Mouse (Mus musculus) embryonic facial prominence, embryonic 13.5 days (tissue): Measurements from ENCODE around the gene Atg7. TPM values are rescaled to one million over a fixed set of nuclear protein-coding genes. Genes with fewer than 3 reads are reported as not detected.
A peak's percentile ranks its signal among the peaks of the same experiment; 100 is the strongest.

ENCODE experiments used
- ATAC-seq: fragments of 200-750 bp; cut with Nextera tagmentation; 2 replicates; pipeline ENCODE4 v1.8.0; 2017; ENCODE audit warnings: low read depth; ENCODE audit not compliant: insufficient number of reproducible peaks, insufficient read depth, low FRiP score, low TSS enrichment
- H3K27ac ChIP-seq: fragments of 300-500 bp; sonication (generic); 2 replicates; pipeline ENCODE4 v1.5.1; 2015; ENCODE audit warnings: moderate library complexity, mild to moderate bottlenecking, inconsistent platforms
- H3K27me3 ChIP-seq: fragments of 300-500 bp; sonication (generic); 2 replicates; pipeline ENCODE4 v1.6.1; 2015; ENCODE audit warnings: mild to moderate bottlenecking, inconsistent platforms
- H3K36me3 ChIP-seq: fragments of 300-500 bp; sonication (generic); 2 replicates; pipeline ENCODE4 v1.6.1; 2015; ENCODE audit warnings: mild to moderate bottlenecking, inconsistent platforms
- H3K4me1 ChIP-seq: fragments of 300-500 bp; sonication (generic); 2 replicates; pipeline ENCODE4 v1.6.1; 2015; ENCODE audit warnings: inconsistent platforms
- H3K4me2 ChIP-seq: fragments of 300-500 bp; sonication (generic); 2 replicates; pipeline ENCODE4 v1.6.1; 2015; ENCODE audit warnings: moderate library complexity, mild to moderate bottlenecking, inconsistent platforms
- H3K4me3 ChIP-seq: fragments of 300-500 bp; sonication (generic); 2 replicates; pipeline ENCODE4 v1.5.1; 2015; ENCODE audit warnings: mild to moderate bottlenecking, inconsistent platforms
- H3K9ac ChIP-seq: fragments of 300-500 bp; sonication (generic); 2 replicates; pipeline ENCODE4 v1.6.1; 2015; ENCODE audit warnings: mild to moderate bottlenecking, inconsistent platforms
- H3K9me3 ChIP-seq: fragments of 300-500 bp; sonication (generic); 2 replicates; pipeline ENCODE4 v1.6.1; 2016; ENCODE audit warnings: inconsistent platforms
- WGBS: fragments of 180-500 bp; shearing (Covaris S2); methylation state at CpG from one replicate; pipeline ENCODE4 v1.1.7; 2015; ENCODE audit warnings: mixed read lengths; 5-methylcytosine and 5-hydroxymethylcytosine counted together
- polyA plus RNA-seq: library from polyadenylated mRNA; unstranded; fragments of >200 nt; fragmentation: Nextera tagmentation; extraction: Ambion mirVana; gene quantifications from 2 replicates; pipeline ENCODE4 v1.2.1, GENCODE M21; 2015

The Atg7 gene
- polyA plus RNA-seq, 1 experiment from 2014 or later: 19.7 TPM

DNA sequence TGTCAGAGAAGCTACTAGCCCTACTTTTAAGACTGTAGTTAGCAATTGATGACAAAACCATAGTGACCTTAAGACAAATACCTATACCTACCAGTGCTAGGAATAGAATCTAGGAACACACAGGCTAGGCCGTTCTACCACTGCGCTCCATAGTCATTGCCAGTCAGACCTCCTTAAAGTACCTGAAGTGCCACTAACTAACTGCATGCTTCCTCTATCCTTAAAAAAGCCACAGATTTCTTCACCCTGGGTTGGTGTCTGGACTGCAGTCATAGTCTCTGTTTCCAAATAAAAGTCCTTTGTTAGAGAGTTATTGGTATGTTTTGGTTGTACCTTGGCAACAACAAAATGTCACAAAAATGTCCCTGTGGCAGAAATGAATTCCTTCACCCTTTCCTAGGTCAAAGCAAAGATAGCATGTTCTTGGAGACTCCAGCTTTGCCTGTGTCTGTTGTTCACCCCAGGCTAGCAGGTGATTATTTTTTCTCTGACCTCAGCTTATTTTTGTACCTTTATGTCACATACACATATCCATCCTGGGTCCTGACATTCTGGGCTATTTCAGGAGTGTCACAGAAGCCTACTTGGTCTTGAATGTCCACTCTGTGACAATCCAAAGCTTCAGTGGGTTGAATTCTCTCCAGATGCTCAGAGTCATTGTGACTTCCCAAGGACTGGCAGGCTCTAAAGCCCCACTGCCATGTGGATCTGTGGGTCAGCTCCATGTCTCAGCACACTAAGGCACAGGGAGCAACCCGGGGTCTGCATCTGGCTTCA, 165.9 kb downstream of the Atg7 start:
- no peak for ATAC-seq
- H3K4me1 ChIP-seq: peaks cover 27% of the 10 kb centered on the region

DNA sequence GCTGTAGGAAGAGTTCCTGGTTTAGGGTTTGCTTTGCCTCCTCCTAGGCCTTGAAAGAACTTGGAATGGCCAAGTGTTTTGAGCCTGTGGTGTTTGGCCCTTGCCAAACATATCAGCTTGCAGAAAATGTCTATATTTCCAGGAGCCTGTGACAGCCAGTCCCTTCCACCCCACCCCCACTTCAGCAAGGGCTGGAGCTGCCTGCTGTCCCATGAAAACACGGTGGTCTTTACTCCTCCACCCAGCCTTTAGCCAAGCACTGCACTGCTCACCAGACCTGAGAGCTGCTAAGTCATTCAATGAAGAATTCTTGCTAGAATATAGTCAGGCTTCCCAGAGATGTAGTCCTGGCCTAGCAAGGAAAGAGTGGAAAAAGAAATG, 166.5 kb downstream of the Atg7 start:
- Histone ChIP-seq H3K27me3 (no peaks in the 10 kb centered on the region), H3K4me2 (no peak overlapping the region), H3K4me3 (no peak overlapping the region), H3K9me3 (no peaks in the 10 kb centered on the region), H3K36me3 (no peaks in the 10 kb centered on the region), H3K27ac (peak overlapping the region; percentile 48), H3K9ac (no peak overlapping the region), H3K4me1 (peaks cover 21% of the 10 kb centered on the region)
- no peak for ATAC-seq
- WGBS: 56% methylated on average over 1 of the region's 1 CpGs

More for the DNA sequence above, 165.9 kb downstream of the Atg7 start:
- WGBS: 89% methylated on average over 3 of the region's 3 CpGs
- Histone ChIP-seq H3K27me3 (no peaks in the 10 kb centered on the region), H3K36me3 (no peaks in the 10 kb centered on the region), H3K9ac (no peak overlapping the region), H3K4me2 (no peak overlapping the region), H3K9me3 (no peaks in the 10 kb centered on the region), H3K27ac (no peak overlapping the region; the same call in 1 of the 2 replicates), H3K4me3 (no peak overlapping the region)

DNA sequence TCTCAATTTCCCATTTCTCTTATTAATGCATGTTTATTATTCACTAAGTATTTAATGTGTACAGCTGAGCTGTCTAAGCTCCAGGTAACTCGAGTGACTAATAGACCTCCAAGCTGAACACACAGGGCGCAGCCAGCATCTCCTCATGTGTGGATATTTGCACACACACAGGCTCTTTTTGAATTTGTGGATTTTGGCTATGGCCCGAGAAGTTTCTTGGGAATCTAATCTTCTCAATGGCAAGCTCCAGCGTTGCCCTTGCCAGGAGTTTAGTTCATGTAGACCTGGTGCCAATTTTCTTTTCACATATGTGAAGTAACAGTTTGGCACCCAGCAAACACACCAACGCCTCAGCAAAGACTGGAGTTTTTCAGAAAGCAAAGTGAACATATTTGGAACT, 169.4 kb downstream of the Atg7 start:
- H3K4me1 ChIP-seq: peaks cover 23% of the 10 kb centered on the region
- no peak overlapping the region for H3K27ac ChIP-seq
- no peak overlapping the region for H3K4me2 ChIP-seq
- no peaks in the 10 kb centered on the region for H3K9me3 ChIP-seq
- H3K9ac ChIP-seq: no peak overlapping the region
- H3K27me3 ChIP-seq: no peaks in the 10 kb centered on the region
- 82% methylated on average over 5 of the region's 5 CpGs for WGBS
- no peaks in the 10 kb centered on the region for H3K36me3 ChIP-seq
- ATAC-seq: no peak
- no peak overlapping the region for H3K4me3 ChIP-seq

DNA sequence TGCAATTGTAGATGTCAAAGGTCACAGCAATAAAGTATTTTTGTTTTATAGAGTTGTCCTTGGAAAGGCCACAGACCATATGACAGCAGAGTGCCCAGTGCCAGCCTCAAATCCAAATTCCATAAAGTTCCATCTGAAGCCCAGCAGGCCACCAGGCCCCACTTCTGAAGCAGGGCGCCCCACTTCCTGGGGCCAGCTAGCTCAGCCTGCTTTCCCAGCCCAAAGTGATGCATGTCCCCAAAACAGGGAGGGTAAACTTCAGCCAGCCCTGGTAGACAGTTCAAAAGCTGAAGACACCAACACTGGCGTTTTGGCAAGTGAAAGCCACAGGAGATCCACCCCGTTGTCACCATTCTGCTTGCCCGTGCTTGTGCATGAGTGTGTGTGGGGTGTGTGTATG, 169.9 kb downstream of the Atg7 start:
- Histone ChIP-seq H3K27ac (0 out of 2 replicates have a peak overlapping the region, but pooled peaks have one; percentile 8), H3K4me3 (no peak overlapping the region), H3K4me2 (no peak overlapping the region), H3K9ac (no peak overlapping the region), H3K9me3 (no peaks in the 10 kb centered on the region), H3K4me1 (peaks cover 27% of the 10 kb centered on the region), H3K36me3 (no peaks in the 10 kb centered on the region), H3K27me3 (no peaks in the 10 kb centered on the region)
- 84% methylated on average over 4 of the region's 4 CpGs for WGBS
- ATAC-seq: no peak

DNA sequence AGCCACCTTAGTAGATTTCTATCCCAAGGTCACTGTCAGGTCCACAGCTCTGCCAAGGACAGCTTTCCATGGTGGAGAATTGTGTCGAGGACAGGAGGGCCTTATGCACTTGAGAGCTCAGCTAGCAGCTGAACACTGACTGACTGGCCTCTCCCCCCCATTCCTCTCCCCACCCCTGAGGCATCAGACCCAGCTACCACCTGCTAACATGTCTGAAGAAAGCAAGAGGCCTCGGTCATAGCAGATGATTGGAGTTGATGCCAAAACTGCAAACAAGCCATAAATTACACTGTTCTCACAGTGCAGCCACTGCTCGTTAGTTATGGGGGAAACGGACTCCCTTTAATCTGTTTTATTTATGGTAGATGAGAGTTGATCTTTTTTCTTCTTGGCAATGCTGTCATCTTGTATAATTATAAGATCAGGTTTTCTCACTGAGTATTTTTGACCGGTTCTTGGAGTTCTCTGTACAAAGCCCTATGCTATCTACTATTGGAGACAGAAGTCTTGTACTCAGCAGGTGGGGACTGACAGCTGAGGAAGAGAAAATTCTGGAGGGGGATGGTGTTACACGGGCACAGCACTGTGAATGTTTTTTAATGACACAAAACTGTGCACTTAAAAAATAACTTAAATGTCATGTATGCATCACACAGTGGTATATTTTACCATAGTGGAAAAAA, 171.4 kb downstream of the Atg7 start:
- no peak overlapping the region for H3K9ac ChIP-seq
- H3K27me3 ChIP-seq: no peaks in the 10 kb centered on the region
- no peak overlapping the region for H3K4me3 ChIP-seq
- ATAC-seq: no peak
- peaks cover 33% of the 10 kb centered on the region for H3K4me1 ChIP-seq
- H3K9me3 ChIP-seq: no peaks in the 10 kb centered on the region
- no peaks in the 10 kb centered on the region for H3K36me3 ChIP-seq
- 58% methylated on average over 6 of the region's 6 CpGs for WGBS
- no peak overlapping the region for H3K27ac ChIP-seq
- H3K4me2 ChIP-seq: no peak overlapping the region

DNA sequence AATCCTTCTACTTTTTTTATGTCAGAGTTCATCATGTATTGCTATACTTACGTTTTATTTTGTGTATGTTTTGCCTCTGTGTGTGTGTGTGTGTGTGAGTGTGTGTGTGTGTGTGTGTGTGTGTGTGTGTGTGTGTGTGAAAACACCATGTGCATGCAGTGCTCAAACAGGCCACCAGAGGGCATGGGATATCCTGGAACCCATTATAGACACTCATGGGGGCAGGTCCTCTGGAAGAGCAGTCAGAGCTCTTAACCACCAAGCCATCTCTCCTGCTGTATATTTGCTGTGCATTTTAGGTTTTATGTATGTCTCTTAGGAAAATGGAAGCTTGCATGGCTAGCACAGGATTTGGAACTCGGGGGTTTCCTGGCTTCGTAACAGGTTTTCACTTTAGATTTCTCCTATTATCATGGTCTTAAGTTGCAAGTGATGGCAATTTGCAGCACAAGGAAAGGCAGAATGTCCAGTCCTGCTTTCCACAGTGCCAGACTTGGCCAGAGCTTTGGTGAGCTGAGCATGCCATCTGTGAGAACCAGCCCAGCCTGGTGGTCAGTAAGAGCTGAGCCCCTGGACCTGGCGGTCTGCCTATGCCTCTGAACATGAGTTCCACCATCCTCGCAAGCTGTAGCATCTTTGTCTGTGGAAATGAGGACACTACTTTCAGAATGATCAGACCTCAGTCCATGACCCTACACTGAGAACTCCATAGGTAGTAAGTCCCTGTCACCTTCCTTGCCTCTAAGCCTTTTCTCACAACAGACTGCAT, 172.2 kb downstream of the Atg7 start:
- Histone ChIP-seq H3K9me3 (no peaks in the 10 kb centered on the region), H3K4me3 (no peak overlapping the region), H3K27ac (no peak overlapping the region), H3K9ac (no peak overlapping the region), H3K4me2 (no peak overlapping the region), H3K4me1 (peaks cover 32% of the 10 kb centered on the region), H3K27me3 (no peaks in the 10 kb centered on the region), H3K36me3 (no peaks in the 10 kb centered on the region)
- 91% methylated on average over 5 of the region's 5 CpGs for WGBS
- no peak for ATAC-seq

DNA sequence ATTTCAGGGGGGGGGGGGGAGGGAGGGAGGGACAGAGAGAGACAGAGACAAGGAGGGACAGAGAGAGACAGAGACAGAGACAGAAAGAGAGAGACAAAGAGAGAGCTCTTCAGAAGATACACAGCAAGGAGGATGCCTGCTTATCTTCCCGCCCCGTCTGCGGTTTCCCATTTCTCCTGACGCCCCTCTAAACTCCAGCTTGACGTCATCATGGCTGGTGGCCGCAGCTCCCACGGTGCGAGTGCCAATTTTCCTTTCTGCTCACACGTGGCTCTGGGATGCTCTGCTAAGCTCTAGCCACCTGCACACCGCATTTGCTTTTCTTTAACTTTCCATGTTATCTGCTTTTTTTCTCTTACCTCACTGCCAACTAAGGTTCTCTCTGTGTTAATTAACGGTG, 175.1 kb downstream of the Atg7 start:
- WGBS: 58% methylated on average over 11 of the region's 11 CpGs
- ATAC-seq: no peak
- H3K27ac ChIP-seq: no peak overlapping the region

DNA sequence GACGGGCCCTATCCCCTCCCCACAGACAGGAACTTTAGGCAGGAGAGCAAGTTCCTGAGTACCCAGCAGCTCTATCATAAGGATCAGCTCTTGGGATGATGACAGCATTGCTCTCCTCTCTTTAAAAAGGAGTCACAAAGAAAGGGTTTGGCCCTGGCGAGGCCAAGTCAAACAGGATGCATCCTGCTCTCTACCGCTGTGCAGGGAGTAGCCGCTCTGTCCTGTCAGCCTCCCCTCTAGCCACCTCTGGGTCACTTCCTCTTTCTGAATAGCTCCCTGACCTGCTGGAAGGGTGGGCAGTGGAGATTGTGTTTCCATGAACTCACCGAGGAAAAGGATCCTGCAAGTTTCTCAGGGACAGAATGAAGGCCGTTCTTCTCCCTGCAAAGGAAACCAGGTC, 175.6 kb downstream of the Atg7 start:
- no peak for ATAC-seq
- no peaks in the 10 kb centered on the region for H3K36me3 ChIP-seq
- no peak overlapping the region for H3K9ac ChIP-seq
- H3K4me2 ChIP-seq: no peak overlapping the region
- peaks cover 33% of the 10 kb centered on the region for H3K4me1 ChIP-seq
- H3K9me3 ChIP-seq: 0 out of 2 replicates have a peak, but pooled peaks cover 5% of the 10 kb centered on the region
- no peaks in the 10 kb centered on the region for H3K27me3 ChIP-seq
- 40% methylated on average over 6 of the region's 6 CpGs for WGBS
- H3K27ac ChIP-seq: no peak overlapping the region; the same call in 1 of the 2 replicates
- no peak overlapping the region for H3K4me3 ChIP-seq

More for the DNA sequence above, 175.1 kb downstream of the Atg7 start:
- Histone ChIP-seq H3K4me2 (no peak overlapping the region), H3K9ac (no peak overlapping the region), H3K27me3 (no peaks in the 10 kb centered on the region), H3K4me3 (no peak overlapping the region), H3K9me3 (0 out of 2 replicates have a peak, but pooled peaks cover 5% of the 10 kb centered on the region), H3K4me1 (peaks cover 33% of the 10 kb centered on the region), H3K36me3 (no peaks in the 10 kb centered on the region)

DNA sequence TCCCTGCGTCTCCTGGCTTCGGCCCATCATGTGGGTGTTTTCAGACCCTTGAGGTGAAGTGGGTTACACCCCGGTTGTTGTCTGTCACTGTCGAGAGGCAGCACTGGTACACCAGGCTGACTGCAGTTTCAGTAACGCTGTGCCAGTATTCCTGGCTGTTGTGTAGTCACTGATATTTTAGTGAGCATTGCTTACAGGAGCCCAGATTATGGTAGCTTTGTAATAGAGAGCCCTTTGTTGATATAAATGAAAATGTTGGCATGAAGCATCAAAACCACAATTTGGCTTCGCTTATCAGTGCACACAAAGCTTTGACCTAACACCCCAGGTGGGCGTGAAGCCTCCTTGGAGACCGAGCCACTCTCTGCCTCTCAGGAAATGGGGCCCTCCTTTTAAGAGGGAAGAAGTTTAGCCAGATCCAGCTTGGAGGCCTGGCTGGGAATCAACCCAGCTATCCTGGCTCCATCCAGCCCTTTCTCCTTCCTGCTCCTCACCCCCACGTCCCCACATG, 177.1 kb downstream of the Atg7 start:
- peak overlapping the region; percentile 48 for H3K27ac ChIP-seq
- no peak overlapping the region for H3K4me2 ChIP-seq
- no peaks in the 10 kb centered on the region for H3K27me3 ChIP-seq
- WGBS: 52% methylated on average over 9 of the region's 9 CpGs
- no peaks in the 10 kb centered on the region for H3K36me3 ChIP-seq
- H3K9ac ChIP-seq: no peak overlapping the region
- no peak overlapping the region for H3K4me3 ChIP-seq
- ATAC-seq: no peak
- 0 out of 2 replicates have a peak, but pooled peaks cover 5% of the 10 kb centered on the region for H3K9me3 ChIP-seq
- peaks cover 33% of the 10 kb centered on the region for H3K4me1 ChIP-seq

DNA sequence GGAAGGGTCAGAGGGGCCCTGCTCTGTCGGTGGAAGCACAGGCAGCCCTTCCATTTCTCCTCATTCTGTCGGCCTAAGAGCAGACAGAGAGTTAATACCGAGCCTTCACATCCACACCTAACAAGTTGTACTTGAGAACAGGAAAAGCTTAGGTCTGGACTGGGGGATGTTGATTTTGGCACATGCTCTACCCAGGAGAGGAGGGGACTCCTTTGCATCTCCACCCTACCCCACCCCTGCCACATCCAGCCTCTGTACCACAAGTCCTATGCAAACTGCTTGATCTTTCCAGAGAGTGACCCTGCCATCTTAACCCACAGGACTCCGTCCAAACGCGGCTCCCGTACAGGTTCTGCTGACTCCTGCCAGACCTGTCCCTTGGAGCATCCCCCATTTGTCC, 178.7 kb downstream of the Atg7 start:
- 91% methylated on average over 7 of the region's 7 CpGs for WGBS
- Histone ChIP-seq H3K4me2 (no peak overlapping the region), H3K36me3 (no peaks in the 10 kb centered on the region), H3K4me3 (no peak overlapping the region), H3K27me3 (no peaks in the 10 kb centered on the region), H3K4me1 (peaks cover 30% of the 10 kb centered on the region), H3K9ac (no peak overlapping the region), H3K27ac (no peak overlapping the region), H3K9me3 (0 out of 2 replicates have a peak, but pooled peaks cover 5% of the 10 kb centered on the region)
- no peak for ATAC-seq

DNA sequence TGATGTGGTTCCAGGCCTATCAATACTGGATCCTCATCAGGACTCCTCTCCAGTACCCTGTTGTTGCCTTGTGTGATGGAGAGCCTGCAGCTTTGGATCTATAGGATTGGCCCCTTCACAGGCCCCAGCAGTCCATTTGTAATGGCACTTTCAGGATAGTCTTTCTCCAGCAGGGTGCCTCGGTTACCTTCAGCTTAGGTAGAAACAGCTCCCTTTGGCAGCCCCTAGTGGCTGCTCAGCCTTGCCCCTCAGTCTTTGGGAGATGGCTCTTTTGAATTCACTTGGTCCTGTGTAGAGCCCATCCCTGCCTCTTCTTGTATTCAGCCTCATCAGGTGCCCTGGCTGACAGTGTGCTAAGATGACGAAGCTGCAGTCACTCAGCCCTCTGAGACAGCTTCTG, 184.0 kb downstream of the Atg7 start:
- Histone ChIP-seq H3K4me2 (no peak overlapping the region), H3K36me3 (no peaks in the 10 kb centered on the region), H3K9me3 (0 out of 2 replicates have a peak, but pooled peaks cover 5% of the 10 kb centered on the region), H3K27me3 (no peaks in the 10 kb centered on the region), H3K9ac (no peak overlapping the region), H3K4me1 (peaks cover 4% of the 10 kb centered on the region), H3K27ac (no peak overlapping the region), H3K4me3 (no peak overlapping the region)
- WGBS: 51% methylated on average over 2 of the region's 2 CpGs
- ATAC-seq: no peak
